In genomic region chr3:34808833-34809232, GRCm38 (mm10) we compare ENCODE assay signal across 26 mouse cellular contexts.
DNase-seq lines count a peak whose midpoint lies in the region; ATAC-seq lines count a peak whose summit lies in the region.
"Had no signal": no experiment of that assay in that cellular context is flagged by ENCODE, and none has a peak within 500 bp of the region (broad histone marks: within the 10 kb centered on the region; RNA-seq: fewer than 3 reads in every experiment).

No protein-coding gene starts in this region.

- H3K27ac ChIP-seq in embryonic facial prominence, embryonic 11.5 days (replicated peaks; ENCODE audit: low read depth, low read length) = no peak overlapping the region
- no peak overlapping the region for H3K27ac ChIP-seq in embryonic facial prominence, embryonic 15.5 days (replicated peaks)
- H3K27ac ChIP-seq in stomach, embryonic 16.5 days (ENCODE audit: low read length) = no peak overlapping the region
- H3K27ac ChIP-seq: embryonic facial prominence, embryonic 12.5 days; heart, embryonic 15.5 days; hindbrain, embryonic 10.5 days; hindbrain, embryonic 13.5 days; intestine, embryonic 15.5 days had no signal

- H3K4me2 ChIP-seq in embryonic facial prominence, embryonic 11.5 days (ENCODE audit: low read depth, low read length) = no peak overlapping the region
- H3K4me2 ChIP-seq in embryonic facial prominence, embryonic 15.5 days (replicated peaks) = no peak overlapping the region
- no peak overlapping the region for H3K4me2 ChIP-seq in stomach, embryonic 16.5 days (ENCODE audit: low read depth, low read length)
- H3K4me2 ChIP-seq: embryonic facial prominence, embryonic 12.5 days; heart, embryonic 12.5 days; heart, embryonic 15.5 days; hindbrain, embryonic 13.5 days; intestine, embryonic 15.5 days had no signal

- no peaks in the 10 kb centered on the region for H3K36me3 ChIP-seq in embryonic facial prominence, embryonic 11.5 days (replicated peaks; ENCODE audit: control insufficient read depth, insufficient read depth, low read depth, low read length)
- no peaks in the 10 kb centered on the region for H3K36me3 ChIP-seq in embryonic facial prominence, embryonic 15.5 days
- H3K36me3 ChIP-seq in stomach, embryonic 16.5 days (ENCODE audit: control insufficient read depth, insufficient read depth, low read length) = no peaks in the 10 kb centered on the region
- H3K36me3 ChIP-seq: embryonic facial prominence, embryonic 12.5 days; heart, embryonic 12.5 days; heart, embryonic 15.5 days; hindbrain, embryonic 10.5 days; hindbrain, embryonic 13.5 days; intestine, embryonic 15.5 days had no signal

- no peak overlapping the region for H3K9ac ChIP-seq in embryonic facial prominence, embryonic 11.5 days (replicated peaks; ENCODE audit: low read length)
- no peak overlapping the region for H3K9ac ChIP-seq in embryonic facial prominence, embryonic 15.5 days
- H3K9ac ChIP-seq in stomach, embryonic 16.5 days (ENCODE audit: low read length) = no peak overlapping the region
- H3K9ac ChIP-seq: embryonic facial prominence, embryonic 12.5 days; forebrain, postnatal 0 days; heart, embryonic 12.5 days; heart, embryonic 15.5 days; hindbrain, embryonic 13.5 days; intestine, embryonic 15.5 days had no signal

- DNase-seq in embryonic facial prominence, embryonic 11.5 days (ENCODE audit: low spot score) = peak; percentile 36
- no peak for DNase-seq in frontal cortex, adult 2 months (ENCODE audit: extremely low spot score in 1 of 2, low spot score in 1 of 2)
- DNase-seq in lung, postnatal 36 days = no peak
- no peak for DNase-seq in spleen, postnatal 10 days (ENCODE audit: low spot score in 2 of 2)
- DNase-seq: adrenal gland, adult 2 months; adrenal gland, postnatal 14 days; cerebellum, adult 11 months; cerebellum, adult 2 months; cerebellum, postnatal 10 days; cerebellum, postnatal 36 days; embryo, embryonic 11 days; forebrain, postnatal 0 days; gastrocnemius, postnatal 25 days; heart, postnatal 10 days; heart, postnatal 36 days had no signal

- 13% methylated on average over 6 of the region's 6 CpGs for WGBS in embryonic facial prominence, embryonic 11.5 days
- 7% methylated on average over 6 of the region's 6 CpGs for WGBS in embryonic facial prominence, embryonic 15.5 days
- 19% methylated on average over 6 of the region's 6 CpGs for WGBS in stomach, embryonic 16.5 days

- no peak overlapping the region for H3K4me3 ChIP-seq in embryonic facial prominence, embryonic 11.5 days (ENCODE audit: low read depth, low read length)
- H3K4me3 ChIP-seq in embryonic facial prominence, embryonic 15.5 days (replicated peaks) = no peak overlapping the region
- no peak overlapping the region for H3K4me3 ChIP-seq in stomach, embryonic 16.5 days (replicated peaks; ENCODE audit: low read length)
- H3K4me3 ChIP-seq: embryonic facial prominence, embryonic 12.5 days; heart, embryonic 12.5 days; heart, embryonic 15.5 days; hindbrain, embryonic 10.5 days; hindbrain, embryonic 13.5 days; intestine, embryonic 15.5 days had no signal

- H3K4me1 ChIP-seq in embryonic facial prominence, embryonic 11.5 days (ENCODE audit: control insufficient read depth, insufficient read depth, low read length) = no peaks in the 10 kb centered on the region
- H3K4me1 ChIP-seq in embryonic facial prominence, embryonic 15.5 days = peaks cover 3% of the 10 kb centered on the region; the same call in 1 of the 2 replicates
- no peaks in the 10 kb centered on the region for H3K4me1 ChIP-seq in stomach, embryonic 16.5 days (ENCODE audit: control insufficient read depth, insufficient read depth, low read length)
- H3K4me1 ChIP-seq: heart, embryonic 12.5 days; heart, embryonic 15.5 days; hindbrain, embryonic 13.5 days; intestine, embryonic 15.5 days had no signal

- H3K9me3 ChIP-seq in embryonic facial prominence, embryonic 11.5 days (replicated peaks; ENCODE audit: control insufficient read depth, low read length) = no peaks in the 10 kb centered on the region
- no peaks in the 10 kb centered on the region for H3K9me3 ChIP-seq in embryonic facial prominence, embryonic 15.5 days (replicated peaks)
- H3K9me3 ChIP-seq in stomach, embryonic 16.5 days (replicated peaks; ENCODE audit: control insufficient read depth, low read length) = no peaks in the 10 kb centered on the region
- H3K9me3 ChIP-seq: embryonic facial prominence, embryonic 12.5 days; heart, embryonic 12.5 days; heart, embryonic 15.5 days; hindbrain, embryonic 10.5 days; hindbrain, embryonic 13.5 days; intestine, embryonic 15.5 days had no signal

- no peak for ATAC-seq in embryonic facial prominence, embryonic 11.5 days (replicated peaks; ENCODE audit: insufficient number of reproducible peaks, low FRiP score, low TSS enrichment, low read depth)
- peak; percentile 67; the same call in 1 of the 2 replicates for ATAC-seq in embryonic facial prominence, embryonic 15.5 days (ENCODE audit: insufficient number of reproducible peaks, low FRiP score, low TSS enrichment, low read depth)
- peak; percentile 44; the same call in 1 of the 2 replicates for ATAC-seq in stomach, embryonic 16.5 days (ENCODE audit: insufficient read depth, low FRiP score)
- ATAC-seq: CD4-positive, CD25-positive, alpha-beta regulatory T cell, adult 4 months; forebrain, embryonic 14.5 days; forebrain, postnatal 0 days; hindbrain, embryonic 16.5 days; intestine, embryonic 15.5 days had no signal

- no peaks in the 10 kb centered on the region for H3K27me3 ChIP-seq in embryonic facial prominence, embryonic 11.5 days (ENCODE audit: control insufficient read depth, insufficient read depth, low read length)
- peaks cover 12% of the 10 kb centered on the region for H3K27me3 ChIP-seq in embryonic facial prominence, embryonic 15.5 days
- 0 out of 2 replicates have a peak, but pooled peaks cover 5% of the 10 kb centered on the region for H3K27me3 ChIP-seq in stomach, embryonic 16.5 days (ENCODE audit: control insufficient read depth, insufficient read depth, low read length)
